Mouse (Mus musculus): ENCODE measurements at regions not wholly inside any gene's neighbourhood (a gene's known extent, or its start where the extent isn't known, plus 50 kb on each side); places are given as distances from the start of the nearest gene placed in this dataset.
A peak's percentile ranks its signal among the peaks of the same experiment; 100 is the strongest.
"Not testable (repeated sequence)": the region's sequence is repeated elsewhere in the genome, so short reads cannot be mapped to it uniquely, and the experiment has no call there.

- DNase-seq = not testable (repeated sequence)
Observed at GRCm38 (mm10) chr14:52853598-52853997, 358.0 kb upstream of the Olfr1507 start.

- DNase-seq = not testable (repeated sequence)
Observed at GRCm38 (mm10) chr14:52847970-52848369, 352.4 kb upstream of the Olfr1507 start.

DNA sequence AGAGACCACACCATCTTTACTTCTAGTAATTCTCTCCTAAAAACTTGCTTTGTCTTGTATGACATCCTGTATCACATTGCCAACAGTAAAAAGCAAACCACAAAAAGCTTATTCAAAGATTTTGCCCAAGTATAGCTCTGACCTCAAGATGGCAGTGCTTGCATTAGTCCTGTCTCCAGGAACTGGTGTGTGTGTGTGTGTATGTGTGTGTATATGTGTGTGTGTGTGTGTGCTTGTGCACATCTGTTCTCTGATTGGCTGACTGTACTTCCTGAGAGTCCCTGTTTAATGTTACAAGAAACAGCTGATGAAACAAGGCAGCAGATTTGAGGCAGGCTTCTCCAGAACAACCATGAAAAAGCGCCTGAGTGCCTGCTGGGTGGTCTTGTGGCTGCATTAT is 328.5 kb upstream of the Olfr1507 start:
- not testable (repeated sequence) for DNase-seq

GRCm38 (mm10) chr14:52821617-52822016 is 326.1 kb upstream of the Olfr1507 start:
- DNase-seq = not testable (repeated sequence)

DNA sequence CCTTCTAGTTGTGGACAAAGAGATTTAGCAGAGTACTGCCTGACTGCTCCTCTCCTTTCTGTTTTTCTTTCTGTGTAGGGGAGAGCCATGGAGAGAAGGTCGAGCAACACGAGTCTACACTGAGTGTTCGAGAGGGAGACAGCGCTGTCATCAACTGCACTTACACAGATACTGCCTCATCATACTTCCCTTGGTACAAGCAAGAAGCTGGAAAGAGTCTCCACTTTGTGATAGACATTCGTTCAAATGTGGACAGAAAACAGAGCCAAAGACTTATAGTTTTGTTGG is 315.5 kb upstream of the Olfr1507 start:
- DNase-seq = not testable (repeated sequence)

- peak; percentile 65 for DNase-seq
Observed at GRCm38 (mm10) chr14:52810275-52811127, 315.0 kb upstream of the Olfr1507 start.

GRCm38 (mm10) chr14:52801705-52802104 is 306.2 kb upstream of the Olfr1507 start:
- not testable (repeated sequence) for DNase-seq

GRCm38 (mm10) chr14:52792600-52792999 is 297.1 kb upstream of the Olfr1507 start:
- DNase-seq = not testable (repeated sequence)

DNA sequence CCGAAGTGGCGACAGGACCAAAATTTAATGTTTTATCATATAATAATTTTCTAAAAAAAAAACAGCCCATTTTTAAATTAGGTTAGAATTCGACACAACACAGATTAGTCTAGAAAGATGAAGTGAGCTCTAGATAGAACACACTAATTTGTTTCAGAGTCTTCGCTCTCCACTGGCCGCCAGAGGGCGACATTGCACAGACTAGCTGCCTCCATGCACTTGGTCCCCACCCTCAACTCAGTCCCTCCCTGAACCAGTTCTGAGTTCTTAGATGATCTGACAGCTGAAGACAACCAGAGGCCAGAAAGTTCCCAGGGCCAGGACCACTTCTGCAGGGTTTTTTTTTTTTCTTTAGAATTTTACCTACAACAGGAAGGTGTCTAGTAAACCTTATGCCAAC is 296.3 kb upstream of the Olfr1507 start:
- peak; percentile 11 for DNase-seq

- not testable (repeated sequence) for DNase-seq
Observed at GRCm38 (mm10) chr14:52782832-52783231, 287.3 kb upstream of the Olfr1507 start.

GRCm38 (mm10) chr14:52775816-52776215 is 280.3 kb upstream of the Olfr1507 start:
- DNase-seq = not testable (repeated sequence)

GRCm38 (mm10) chr14:52769450-52769849 is 273.9 kb upstream of the Olfr1507 start:
- not testable (repeated sequence) for DNase-seq

DNA sequence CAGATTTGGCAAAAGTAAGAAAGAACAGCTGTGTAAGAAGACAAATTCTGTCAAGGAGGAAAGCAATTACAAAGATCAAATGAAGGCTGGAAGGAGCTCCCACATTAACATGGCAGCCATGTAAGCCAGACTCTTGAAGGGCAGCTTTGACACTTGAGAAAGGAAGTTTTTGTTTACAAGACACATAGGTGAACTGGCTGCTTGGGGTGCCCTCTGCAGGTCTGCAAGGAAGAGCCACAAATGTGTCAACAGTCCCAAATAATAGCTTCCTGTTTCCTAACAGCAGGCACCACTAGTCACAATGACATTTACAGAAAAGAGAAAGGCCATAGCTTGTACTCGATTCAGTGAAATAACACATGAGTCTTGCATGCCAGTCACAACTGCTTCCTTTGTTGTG is 256.6 kb upstream of the Olfr1507 start:
- not testable (repeated sequence) for DNase-seq

DNA sequence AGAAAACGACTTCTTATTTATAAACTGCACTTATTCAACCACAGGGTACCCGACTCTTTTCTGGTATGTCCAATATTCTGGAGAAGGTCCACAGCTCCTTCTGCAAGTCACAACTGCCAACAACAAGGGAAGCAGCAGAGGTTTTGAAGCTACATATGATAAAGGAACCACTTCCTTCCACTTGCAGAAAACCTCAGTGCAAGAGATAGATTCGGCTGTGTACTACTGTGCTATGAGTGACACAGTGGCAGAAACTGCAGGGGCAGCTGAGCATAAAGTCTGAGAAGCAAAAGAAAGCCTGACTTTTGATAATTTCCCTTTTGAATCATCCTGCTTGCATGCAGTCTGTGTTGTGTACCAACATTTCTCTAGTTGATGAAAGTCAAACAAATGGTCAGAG is 231.1 kb upstream of the Olfr1507 start:
- not testable (repeated sequence) for DNase-seq

DNA sequence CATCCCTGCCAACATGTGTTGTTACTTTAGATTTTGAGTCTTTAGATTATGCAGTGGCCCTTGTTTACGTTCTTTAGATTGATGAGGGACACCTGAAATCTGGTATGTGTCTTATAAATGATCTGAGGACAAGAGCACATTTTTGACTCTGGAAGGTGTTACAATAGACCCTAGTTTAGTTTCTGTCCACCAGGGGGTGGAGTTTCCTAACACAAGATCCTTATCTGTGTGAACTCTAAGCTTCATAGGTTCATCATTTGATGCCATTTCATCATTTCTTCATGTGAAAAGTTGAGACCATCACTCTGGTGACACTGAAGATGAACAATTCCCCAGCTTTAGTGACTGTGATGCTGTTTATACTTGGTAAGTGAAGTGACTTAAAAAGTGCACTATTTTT is 229.4 kb upstream of the Olfr1507 start:
- DNase-seq = not testable (repeated sequence)

DNA sequence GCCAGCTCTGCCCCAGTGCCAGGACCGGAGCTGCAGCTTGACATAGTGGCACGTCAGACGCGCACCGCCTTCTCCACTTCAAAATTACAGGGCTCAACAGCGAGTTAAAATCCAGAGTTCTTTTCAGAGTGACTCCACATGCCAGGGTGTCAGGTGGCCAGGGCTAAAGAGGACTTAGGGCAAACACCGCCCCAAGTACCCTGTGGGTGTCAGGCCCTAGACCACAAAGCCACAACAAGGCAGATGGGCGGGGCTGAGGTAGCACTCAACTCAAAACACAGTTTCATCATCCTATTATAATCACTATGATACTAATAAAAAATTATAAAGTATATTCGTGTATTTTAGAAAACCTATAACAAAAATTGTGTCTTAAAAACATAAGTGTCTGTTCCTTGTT is 225.1 kb upstream of the Olfr1507 start:
- DNase-seq = no peak

DNA sequence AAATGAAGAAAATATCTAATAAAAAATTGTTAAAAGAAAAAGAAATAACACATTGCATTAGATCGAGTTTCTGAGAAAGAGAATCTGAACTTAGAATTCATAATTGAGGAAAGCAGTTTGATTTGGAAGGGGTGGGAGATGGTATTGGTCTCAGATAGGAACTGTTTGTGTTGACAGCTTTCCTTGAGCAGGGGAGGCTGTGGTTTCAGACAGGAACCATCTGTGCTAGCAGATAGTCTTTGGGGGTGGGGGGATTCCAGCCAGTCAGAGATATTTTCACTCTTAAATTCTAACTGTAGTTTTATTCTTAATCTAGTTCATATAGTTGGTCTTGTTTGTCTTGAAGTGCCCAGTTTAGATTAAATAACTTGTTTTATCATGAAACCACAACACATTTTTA is 205.3 kb upstream of the Olfr1507 start:
- DNase-seq = not testable (repeated sequence)

DNA sequence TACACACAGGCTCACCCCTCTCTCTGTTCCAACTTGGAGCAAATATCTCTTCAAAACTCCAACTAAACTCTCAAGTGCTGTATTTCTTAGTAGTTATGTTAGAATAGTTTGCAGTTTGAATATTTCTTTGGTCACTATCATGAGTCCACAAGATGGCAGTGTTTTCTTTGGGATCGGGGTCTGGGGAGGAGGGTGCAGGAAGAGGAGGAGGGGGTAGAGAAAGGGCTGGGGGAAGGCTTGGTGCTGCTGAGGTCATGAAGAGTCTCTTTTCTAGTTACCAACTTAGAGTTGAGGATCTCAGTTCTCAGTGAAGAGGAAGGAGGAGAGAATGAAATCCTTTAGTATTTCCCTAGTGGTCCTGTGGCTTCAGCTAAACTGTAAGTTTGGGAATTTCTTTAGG is 188.1 kb upstream of the Olfr1507 start:
- not testable (repeated sequence) for DNase-seq

DNA sequence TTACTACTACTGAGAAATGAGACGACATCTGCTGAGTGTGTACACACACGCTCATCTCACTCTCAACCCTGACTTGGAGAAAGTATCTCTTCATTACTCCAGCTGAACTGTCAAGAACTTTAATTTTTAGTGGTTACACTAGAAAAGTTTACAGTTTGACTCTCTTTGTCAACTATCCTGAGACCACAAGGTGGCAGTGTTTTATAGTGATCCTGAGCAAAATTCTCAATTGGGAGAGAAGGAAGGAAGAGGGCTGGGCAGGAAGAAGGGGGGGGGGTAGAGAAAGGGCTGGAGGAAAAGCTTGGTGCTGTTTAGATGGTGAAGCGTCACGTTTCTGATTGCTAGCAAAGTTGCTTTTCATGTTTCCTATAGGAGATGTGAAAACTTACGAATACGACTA is 158.8 kb upstream of the Olfr1507 start:
- no peak for DNase-seq

GRCm38 (mm10) chr14:52638179-52638578 is 142.6 kb upstream of the Olfr1507 start:
- DNase-seq = no peak

- no peak for DNase-seq
Observed at GRCm38 (mm10) chr14:52622184-52622583, 126.6 kb upstream of the Olfr1507 start.

DNA sequence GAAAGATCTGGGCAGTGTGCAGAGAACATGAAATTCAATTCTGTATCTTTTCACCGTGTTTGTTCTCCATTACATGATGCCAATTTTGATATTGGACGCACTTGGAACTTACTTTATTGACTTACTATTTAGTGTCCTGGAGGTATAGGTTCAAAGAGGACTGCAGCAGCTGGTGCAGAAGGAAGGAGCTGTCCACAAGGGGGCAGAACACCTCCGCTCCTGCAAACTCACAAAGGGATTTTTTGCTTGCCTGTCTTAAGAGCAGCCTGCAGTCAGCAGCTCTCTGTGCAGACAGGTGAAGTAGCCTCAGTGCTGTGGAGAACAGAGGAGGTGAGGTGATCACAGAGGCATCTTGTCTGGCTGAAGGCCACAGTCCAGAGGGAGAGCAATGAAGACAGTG is 84.8 kb upstream of the Olfr1507 start:
- peak; percentile 6 for DNase-seq

GRCm38 (mm10) chr14:52566920-52567319 is 71.4 kb upstream of the Olfr1507 start:
- no peak for DNase-seq

- no peak for DNase-seq
Observed at GRCm38 (mm10) chr14:52565606-52566005, 70.1 kb upstream of the Olfr1507 start.
